Mouse (Mus musculus) spleen, postnatal 36 days (tissue): Measurements from ENCODE around the gene Itgbl1.
"Not testable (repeated sequence)": the region's sequence is repeated elsewhere in the genome, so short reads cannot be mapped to it uniquely, and the experiment has no call there.

Source experiments
- DNase-seq, 2 experiments: peaks; one replicate each; pipeline ENCODE4 v3.0.0; 2022; ENCODE audit warnings: low spot score in 2 of 2, mixed read lengths in 1 of 2

Itgbl1 gene

GRCm38 (mm10) chr14:123659921-123660385 lies at the start of gene Itgbl1:
Gene Itgbl1, plus strand, starts transcription at chr14:123659971.
- DNase-seq: no peak

- no peak for DNase-seq
Observed at GRCm38 (mm10) chr14:123622969-123623368, 36.8 kb upstream of the Itgbl1 start.

- DNase-seq: no peak
Observed at GRCm38 (mm10) chr14:123626501-123627179, 33.1 kb upstream of the Itgbl1 start, which contains the start of gene Nalcn. Gene Nalcn, minus strand, starts transcription at chr14:123627144.

- no peak for DNase-seq
Observed at GRCm38 (mm10) chr14:123627180-123627562, 32.6 kb upstream of the Itgbl1 start.

GRCm38 (mm10) chr14:123661091-123661491 lies 1.3 kb downstream of the Itgbl1 start:
- no peak for DNase-seq

GRCm38 (mm10) chr14:123662386-123662785 lies 2.6 kb downstream of the Itgbl1 start:
- DNase-seq: no peak

- DNase-seq: no peak
Observed at GRCm38 (mm10) chr14:123663206-123663605, 3.4 kb downstream of the Itgbl1 start.

GRCm38 (mm10) chr14:123664451-123664850 lies 4.7 kb downstream of the Itgbl1 start:
- DNase-seq: no peak

- DNase-seq: not testable (repeated sequence)
Observed at GRCm38 (mm10) chr14:123671076-123671475, 11.3 kb downstream of the Itgbl1 start.

- no peak for DNase-seq
Observed at GRCm38 (mm10) chr14:123678091-123678490, 18.3 kb downstream of the Itgbl1 start.

- DNase-seq: no peak
Observed at GRCm38 (mm10) chr14:123714751-123715150, 55.0 kb downstream of the Itgbl1 start.

GRCm38 (mm10) chr14:123742055-123742454 lies 82.3 kb downstream of the Itgbl1 start:
- DNase-seq: no peak

GRCm38 (mm10) chr14:123751017-123751416 lies 91.2 kb downstream of the Itgbl1 start:
- DNase-seq: no peak

- DNase-seq: no peak
Observed at GRCm38 (mm10) chr14:123759534-123759933, 99.8 kb downstream of the Itgbl1 start.

GRCm38 (mm10) chr14:123760079-123760478 lies 100.3 kb downstream of the Itgbl1 start:
- no peak for DNase-seq

GRCm38 (mm10) chr14:123801744-123802143 lies 142.0 kb downstream of the Itgbl1 start:
- no peak for DNase-seq

GRCm38 (mm10) chr14:123837662-123838061 lies 177.9 kb downstream of the Itgbl1 start:
- no peak for DNase-seq

- no peak for DNase-seq
Observed at GRCm38 (mm10) chr14:123843675-123844425, 184.1 kb downstream of the Itgbl1 start.

GRCm38 (mm10) chr14:123864531-123864930 lies 204.8 kb downstream of the Itgbl1 start:
- no peak for DNase-seq

GRCm38 (mm10) chr14:123865779-123866726 lies 206.3 kb downstream of the Itgbl1 start:
- no peak for DNase-seq

GRCm38 (mm10) chr14:123927903-123928302 lies 268.1 kb downstream of the Itgbl1 start:
- no peak for DNase-seq

GRCm38 (mm10) chr14:123966531-123966930 lies 306.8 kb downstream of the Itgbl1 start:
- DNase-seq: no peak
